Mouse (Mus musculus) lung, postnatal 0 days (tissue): ENCODE results near the gene Gm9821.

Experiments
- CTCF ChIP-seq: IDR thresholded peaks from 2 replicates; pipeline ENCODE4 v1.5.1; 2016; ENCODE audit warnings: antibody characterized with exemption, mild to moderate bottlenecking
- EP300 ChIP-seq: IDR thresholded peaks from 2 replicates; pipeline ENCODE4 v1.6.1; 2016; ENCODE audit warnings: antibody characterized with exemption, mild to moderate bottlenecking, control low read depth

DNA sequence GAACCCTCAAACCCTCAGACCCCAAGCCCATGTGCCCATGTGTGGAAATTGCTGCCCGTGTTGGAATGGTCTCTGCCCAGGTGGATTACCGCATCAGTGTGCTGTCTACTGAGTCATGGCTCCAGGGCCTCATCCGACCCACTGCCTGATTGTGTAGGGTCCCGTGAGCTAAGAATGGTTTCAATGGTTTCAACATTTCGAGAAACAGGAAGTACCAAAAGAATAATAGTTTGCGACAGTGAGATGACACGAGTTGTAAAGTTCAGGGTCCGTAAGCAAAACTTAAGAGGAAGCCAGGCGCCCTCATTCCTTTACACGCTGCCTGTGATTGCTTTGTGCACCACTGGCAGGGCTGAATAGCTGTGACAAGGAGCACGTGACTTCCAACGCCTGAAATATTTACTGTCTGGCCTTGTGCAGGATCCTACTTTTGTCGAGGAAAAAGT, 26.6 kb downstream of the Gm9821 start:
- no peak for TF ChIP-seq CTCF
- TF ChIP-seq EP300: peak; percentile 64
